8 mouse cellular contexts compared by ENCODE assay signal in genomic region chr10:42637183-42637788, GRCm38 (mm10). TPM values are rescaled to one million over a fixed set of nuclear protein-coding genes. Genes with fewer than 3 reads are reported as not detected.
DNase-seq lines count a peak whose midpoint lies in the region; ATAC-seq and TF ChIP-seq lines count a peak whose summit lies in the region.

No protein-coding gene starts in this region.

- intact Hi-C loops in heart, postnatal 14 days (cut with DNase I) = loop anchor here (1.0 kb wide), 1 partner anchor 329 kb away; no protein-coding TSS in a partner anchor

- TF ChIP-seq CTCF in bone marrow macrophage, adult 2 months (IDR thresholded peaks at IDR 0.05; ENCODE audit: low read depth, low read length) = peak; percentile 37

- H3K4me2 ChIP-seq in embryonic facial prominence, embryonic 14.5 days (ENCODE audit: low read depth, low read length) = peak overlapping the region; percentile 10; the same call in 1 of the 2 replicates

- peaks cover 65% of the 10 kb centered on the region for H3K27me3 ChIP-seq in embryonic facial prominence, embryonic 14.5 days (replicated peaks; ENCODE audit: control insufficient read depth, insufficient read depth, low read length)

- DNase-seq in gastrocnemius, postnatal 10 days = peak; percentile 43
- no peak for DNase-seq in gastrocnemius, adult 8-10 months (ENCODE audit: low spot score in 2 of 2)
- DNase-seq in embryonic facial prominence, embryonic 14.5 days (ENCODE audit: low spot score) = peak; percentile 85
- DNase-seq in heart, postnatal 14 days = peak; percentile 27 to 70
- DNase-seq in kidney, postnatal 4 days = peak; percentile 38 to 59
- DNase-seq in lung, postnatal 10 days = peak; percentile 80
- peak; percentile 59 for DNase-seq in right cerebral cortex, postnatal 4 days

- H3K9ac ChIP-seq in embryonic facial prominence, embryonic 14.5 days (ENCODE audit: low read depth, low read length) = no peak overlapping the region

- H3K9me3 ChIP-seq in embryonic facial prominence, embryonic 14.5 days (ENCODE audit: control insufficient read depth, low read length) = no peaks in the 10 kb centered on the region

- no peaks in the 10 kb centered on the region for H3K36me3 ChIP-seq in embryonic facial prominence, embryonic 14.5 days (ENCODE audit: control insufficient read depth, insufficient read depth, low read length)

- H3K4me1 ChIP-seq in bone marrow macrophage, adult 2 months (ENCODE audit: control insufficient read depth, insufficient read depth, low read length) = peaks cover 8% of the 10 kb centered on the region; the same call in 1 of the 2 replicates
- H3K4me1 ChIP-seq in embryonic facial prominence, embryonic 14.5 days (ENCODE audit: control insufficient read depth, insufficient read depth, low read length) = peaks cover 8% of the 10 kb centered on the region; the same call in 1 of the 2 replicates

- 4% methylated on average over 18 of the region's 18 CpGs for WGBS in embryonic facial prominence, embryonic 14.5 days

- TF ChIP-seq POLR2A in bone marrow macrophage, adult 2 months (IDR thresholded peaks at IDR 0.05; ENCODE audit: borderline replicate concordance, low read depth, low read length) = no peak

- H3K4me3 ChIP-seq in bone marrow macrophage, adult 2 months (ENCODE audit: insufficient read depth, low read length) = no peak overlapping the region; the same call in 1 of the 2 replicates
- peak overlapping the region; percentile 4; the same call in 1 of the 2 replicates for H3K4me3 ChIP-seq in embryonic facial prominence, embryonic 14.5 days (ENCODE audit: low read depth, low read length)

- no peak overlapping the region for H3K27ac ChIP-seq in bone marrow macrophage, adult 2 months (ENCODE audit: insufficient read depth, low read depth, low read length)
- H3K27ac ChIP-seq in embryonic facial prominence, embryonic 14.5 days (replicated peaks; ENCODE audit: low read depth, low read length) = no peak overlapping the region

- ATAC-seq in embryonic facial prominence, embryonic 14.5 days (ENCODE audit: low read depth) = 0 out of 2 replicates have a peak, but pooled peaks have one; percentile 20

RNA-seq across cellular contexts. Expression of gene Ostm1, which starts 53.7 kb away (rescaled TPM):
- total RNA-seq in gastrocnemius, postnatal 10 days (2021) = 10 to 100 TPM in 1 of 2 experiments, 1 to 10 TPM in 1; 9.3 to 10.7 TPM
- total RNA-seq in gastrocnemius, adult 8-10 months (2022) = 10 to 100 TPM; 18.6 to 21.5 (median 20.9) TPM
- 48.0 and 48.5 TPM in 2 replicates for polyA plus RNA-seq in bone marrow macrophage, adult 2 months (2012; ENCODE audit: insufficient read depth, insufficient read length, missing spikeins)
- polyA plus RNA-seq in embryonic facial prominence, embryonic 14.5 days (2014; fragmentation: Nextera tagmentation; extraction: Ambion mirVana) = 13.0 and 13.8 TPM in 2 replicates
- 10 to 100 TPM; 18.0 to 18.2 TPM for total RNA-seq in heart, postnatal 14 days (2021)

RNA-seq across cellular contexts. Expression of gene Nr2e1, which starts 53.9 kb away (rescaled TPM):
- total RNA-seq in gastrocnemius, postnatal 10 days (2021) = not detected
- not detected for total RNA-seq in gastrocnemius, adult 8-10 months (2022)
- polyA plus RNA-seq in bone marrow macrophage, adult 2 months (2012; ENCODE audit: insufficient read depth, insufficient read length, missing spikeins) = not detected in 2 replicates
- 1.4 and 1.8 TPM in 2 replicates for polyA plus RNA-seq in embryonic facial prominence, embryonic 14.5 days (2014; fragmentation: Nextera tagmentation; extraction: Ambion mirVana)
- total RNA-seq in heart, postnatal 14 days (2021) = not detected

Comparison
In these comparisons a context has a peak if more than half of its experiments do, and no peak if none do; other contexts are left out.
1. DNase-seq: peak in gastrocnemius, postnatal 10 days (single experiment), embryonic facial prominence, embryonic 14.5 days (single experiment), heart, postnatal 14 days (2 of 2), kidney, postnatal 4 days (2 of 2), lung, postnatal 10 days (single experiment) and right cerebral cortex, postnatal 4 days (single experiment); none in gastrocnemius, adult 8-10 months (0 of 2).